Mouse (Mus musculus) liver (tissue): ENCODE measurements around the gene Gatc.
"Not testable (repeated sequence)": the region's sequence is repeated elsewhere in the genome, so short reads cannot be mapped to it uniquely, and the experiment has no call there.

Experiments
- DNase-seq: peaks from one replicate; pipeline ENCODE4 v3.0.0-alpha.2; 2020; ENCODE audit warnings: mixed read lengths

The Gatc gene

GRCm38 (mm10) chr5:115340577-115341313, at the start of gene Gatc, which contains the start of gene Triap1:
Gatc (minus strand) TSS chr5:115341178.
Triap1 (plus strand) TSS chr5:115341225.
- peak; percentile 91 for DNase-seq

GRCm38 (mm10) chr5:115378882-115379281, 37.9 kb upstream of the Gatc start:
- not testable (repeated sequence) for DNase-seq

- DNase-seq = no peak
Observed at GRCm38 (mm10) chr5:115375436-115375835, 34.5 kb upstream of the Gatc start.

- no peak for DNase-seq
Observed at GRCm38 (mm10) chr5:115374204-115374820, 33.3 kb upstream of the Gatc start.

- no peak for DNase-seq
Observed at GRCm38 (mm10) chr5:115373441-115374203, 32.6 kb upstream of the Gatc start.

- DNase-seq = no peak
Observed at GRCm38 (mm10) chr5:115371736-115372135, 30.8 kb upstream of the Gatc start.

- no peak for DNase-seq
Observed at GRCm38 (mm10) chr5:115364782-115365181, 23.8 kb upstream of the Gatc start.

- no peak for DNase-seq
Observed at GRCm38 (mm10) chr5:115362819-115363714, 22.1 kb upstream of the Gatc start.

GRCm38 (mm10) chr5:115362216-115362615, 21.2 kb upstream of the Gatc start:
- no peak for DNase-seq

- DNase-seq = no peak
Observed at GRCm38 (mm10) chr5:115359851-115360372, 18.9 kb upstream of the Gatc start.

GRCm38 (mm10) chr5:115359438-115359837, 18.5 kb upstream of the Gatc start:
- DNase-seq = no peak

GRCm38 (mm10) chr5:115358872-115359271, 17.9 kb upstream of the Gatc start:
- DNase-seq = peak; percentile 81

- DNase-seq = no peak
Observed at GRCm38 (mm10) chr5:115355070-115355469, 14.1 kb upstream of the Gatc start.

- DNase-seq = no peak
Observed at GRCm38 (mm10) chr5:115351348-115351747, 10.4 kb upstream of the Gatc start.

GRCm38 (mm10) chr5:115349225-115349555, 8.2 kb upstream of the Gatc start:
- DNase-seq = no peak

GRCm38 (mm10) chr5:115348546-115349224, 7.7 kb upstream of the Gatc start, which contains the start of gene Cox6a1:
Cox6a1 (minus strand) TSS chr5:115348981.
- DNase-seq = peak; percentile 99

- DNase-seq = peak; percentile 91
Observed at GRCm38 (mm10) chr5:115347564-115347963, 6.6 kb upstream of the Gatc start.

GRCm38 (mm10) chr5:115341314-115342165, 562 bp upstream of the Gatc start:
- DNase-seq = peak; percentile 22

GRCm38 (mm10) chr5:115340007-115340406, 971 bp downstream of the Gatc start:
- DNase-seq = no peak

- peak; percentile 79 for DNase-seq
Observed at GRCm38 (mm10) chr5:115333626-115334025, 7.4 kb downstream of the Gatc start.

- no peak for DNase-seq
Observed at GRCm38 (mm10) chr5:115330955-115331354, 10.0 kb downstream of the Gatc start.
